Mouse (Mus musculus) thymus, postnatal 25 days (tissue): ENCODE measurements at regions not wholly inside any gene's neighbourhood (a gene's known extent, or its start where the extent isn't known, plus 50 kb on each side); places are given as distances from the start of the nearest gene placed in this dataset.

Source experiments
- DNase-seq: peaks from one replicate; pipeline ENCODE4 v3.0.0; 2022

DNA sequence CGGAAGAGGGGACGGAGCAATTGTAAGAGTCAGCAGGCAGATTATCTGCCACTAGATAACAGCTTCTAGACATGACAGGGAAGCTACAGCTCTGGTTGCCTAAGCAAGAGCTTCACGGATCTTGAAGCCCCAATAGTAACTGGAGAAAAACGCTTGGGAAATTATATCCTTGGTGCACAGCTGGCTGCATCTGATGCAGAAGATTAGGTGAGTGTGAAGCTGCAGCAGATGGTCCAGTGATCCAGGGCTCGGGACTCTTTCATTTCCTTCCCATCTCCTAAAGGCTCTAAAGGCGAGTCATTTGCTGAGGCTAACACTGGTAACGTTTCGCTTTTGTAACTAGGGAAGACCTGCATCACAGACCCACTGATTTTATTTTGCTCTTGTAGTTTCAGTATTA, 196.6 kb upstream of the Map3k1 start:
- no peak for DNase-seq

GRCm38 (mm10) chr13:112008806-112009205, 200.0 kb upstream of the Map3k1 start:
- DNase-seq, result no peak

- no peak for DNase-seq
These were observed 200.5 kb upstream of the Map3k1 start for GRCm38 (mm10) chr13:112009288-112009687.

DNA sequence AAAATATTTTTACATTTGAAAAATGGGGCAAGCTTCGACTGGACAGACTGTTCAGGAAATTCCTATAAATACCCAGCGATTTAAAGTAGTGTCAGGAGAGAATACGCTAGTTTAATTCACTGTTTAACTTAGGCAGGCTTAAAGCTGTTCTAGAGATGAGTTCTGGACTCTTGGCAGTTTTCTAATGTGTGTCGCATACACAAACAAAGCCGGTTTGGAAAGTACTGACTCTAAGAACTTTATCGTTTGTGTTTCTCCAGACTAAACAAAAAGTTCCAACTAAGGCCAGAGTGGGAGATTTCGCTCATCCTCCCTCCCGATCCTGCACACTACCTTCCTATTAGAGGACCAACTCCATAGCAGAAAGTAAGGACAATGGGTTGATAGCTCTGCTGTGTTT, 201.7 kb upstream of the Map3k1 start:
- no peak for DNase-seq

GRCm38 (mm10) chr13:112012640-112013039, 203.8 kb upstream of the Map3k1 start:
- DNase-seq, result no peak

- DNase-seq, result no peak
These were observed 206.3 kb upstream of the Map3k1 start for GRCm38 (mm10) chr13:112015083-112015482.

- DNase-seq, result no peak
These were observed 207.5 kb upstream of the Map3k1 start for GRCm38 (mm10) chr13:112016280-112016679.

DNA sequence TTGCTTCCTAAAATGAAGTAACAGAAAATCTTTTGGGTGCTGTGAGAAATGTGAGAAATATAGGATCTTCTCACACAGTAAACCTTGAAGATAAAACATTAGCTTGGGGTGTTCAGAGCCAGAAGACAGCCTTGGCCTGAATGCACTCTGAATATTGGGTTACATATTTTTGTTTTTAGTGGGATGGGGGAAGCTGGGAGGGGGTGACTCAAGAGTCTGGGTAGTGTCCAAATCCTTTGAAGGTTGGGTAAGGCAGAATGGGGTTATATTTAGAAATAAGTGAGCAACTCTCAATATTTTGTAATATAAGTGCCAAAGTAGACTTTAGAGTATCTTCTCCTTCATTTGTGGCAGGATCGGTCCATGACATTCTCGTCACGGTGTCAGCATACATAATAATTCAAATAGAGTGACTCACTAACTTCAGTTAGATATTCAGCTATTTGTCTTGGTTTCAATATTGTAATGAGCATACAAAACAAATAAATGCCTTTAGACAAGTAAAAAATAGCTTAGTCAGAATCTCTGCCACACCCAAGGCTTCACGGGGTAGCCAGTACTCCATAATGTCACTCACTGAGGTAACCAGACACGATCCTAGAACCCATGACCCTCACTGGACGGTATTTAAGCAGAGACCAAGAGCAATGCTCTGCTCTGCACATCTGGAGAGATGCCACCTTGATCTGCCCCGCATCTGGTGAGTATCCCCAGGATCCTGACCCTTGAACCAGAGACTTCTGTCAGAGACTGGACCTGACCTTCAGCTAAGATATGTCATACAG, 209.9 kb upstream of the Map3k1 start:
- DNase-seq, result no peak

GRCm38 (mm10) chr13:112019575-112019974, 210.8 kb upstream of the Map3k1 start:
- DNase-seq, result no peak

- no peak for DNase-seq
These were observed 214.4 kb upstream of the Map3k1 start for GRCm38 (mm10) chr13:112023171-112023570.

DNA sequence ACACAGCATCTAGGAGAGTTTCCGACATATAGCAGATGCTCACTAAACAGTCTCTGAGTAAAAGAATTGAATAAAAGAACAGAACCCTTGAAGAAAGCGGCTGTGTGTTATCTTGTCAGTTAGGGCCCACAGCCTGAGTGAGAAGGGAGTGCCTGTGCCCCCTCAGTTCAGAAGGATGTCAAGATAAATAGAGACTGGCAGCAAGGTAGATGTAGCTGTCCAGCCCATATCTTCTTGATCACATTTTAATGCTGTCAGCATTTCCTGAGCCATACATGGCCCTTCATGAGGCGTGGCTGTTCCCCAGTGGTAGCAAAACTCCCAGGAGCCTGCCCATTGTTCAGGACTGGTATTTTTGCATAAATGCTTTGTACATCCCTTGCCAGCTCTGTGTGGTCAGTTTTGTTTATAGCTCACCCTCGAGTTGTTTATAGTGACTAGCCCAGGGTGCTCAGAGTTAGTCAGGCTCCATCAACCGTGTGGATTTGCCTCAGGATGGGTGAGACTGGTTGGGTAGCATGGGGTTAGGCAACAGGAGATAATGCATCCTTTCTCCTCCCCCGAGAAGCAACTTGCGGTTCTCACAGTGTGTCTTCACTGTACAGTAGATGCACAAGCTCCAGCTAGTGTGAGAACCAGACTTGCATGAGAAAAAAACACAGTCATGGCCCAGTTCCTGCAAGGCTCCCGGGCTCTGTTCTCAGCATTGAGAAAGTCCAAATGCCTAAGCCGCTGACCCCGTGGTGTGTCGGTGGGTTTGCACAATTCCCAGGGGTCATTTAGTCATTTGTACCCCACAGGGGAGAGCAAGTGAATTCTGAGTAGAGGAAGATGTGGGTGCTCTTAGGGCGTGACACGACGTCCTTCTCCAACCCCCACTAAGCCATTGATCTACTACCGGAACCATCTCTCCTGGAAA, 216.1 kb upstream of the Map3k1 start:
- DNase-seq, result no peak

- no peak for DNase-seq
These were observed 216.8 kb upstream of the Map3k1 start for GRCm38 (mm10) chr13:112025586-112025950.

DNA sequence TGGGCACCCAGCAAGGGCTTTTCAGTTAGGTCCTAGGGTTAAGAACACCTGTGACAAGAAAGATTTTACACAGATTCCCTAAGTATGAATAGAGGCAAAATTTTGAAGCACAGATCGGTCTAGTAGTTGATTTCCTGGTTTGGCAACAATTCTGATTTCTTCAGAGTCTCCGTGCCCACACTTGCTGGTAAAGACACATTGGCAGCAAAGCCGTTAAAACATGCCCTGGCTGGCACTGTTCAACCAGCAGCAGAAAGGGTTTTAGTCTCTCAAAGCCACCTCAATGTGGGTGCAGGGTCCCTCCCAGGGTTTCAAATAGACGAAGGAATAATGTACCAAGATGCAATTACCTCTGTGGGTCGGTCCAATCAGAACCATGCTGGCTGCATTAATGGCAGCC, 218.9 kb upstream of the Map3k1 start:
- DNase-seq, result no peak

DNA sequence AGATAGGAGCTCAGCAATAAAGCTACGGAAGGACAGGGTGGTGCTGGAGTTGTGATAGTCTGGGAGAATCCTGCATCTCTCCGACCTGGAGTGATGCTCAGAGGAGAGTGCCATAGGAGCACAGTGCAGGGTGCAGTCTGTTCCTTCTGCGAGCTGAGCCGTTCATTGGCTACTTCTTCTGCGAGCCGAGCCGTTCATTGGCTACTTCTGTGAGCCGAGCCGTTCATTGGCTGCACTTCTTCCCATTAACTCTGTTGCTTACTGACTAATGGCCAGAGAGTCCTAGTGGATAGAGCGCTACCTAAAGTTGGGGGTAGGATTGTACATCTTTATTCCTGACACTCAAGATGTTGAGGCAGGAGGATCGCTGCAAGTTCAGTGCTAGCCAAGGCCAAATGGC, 222.3 kb upstream of the Map3k1 start:
- DNase-seq, result no peak

DNA sequence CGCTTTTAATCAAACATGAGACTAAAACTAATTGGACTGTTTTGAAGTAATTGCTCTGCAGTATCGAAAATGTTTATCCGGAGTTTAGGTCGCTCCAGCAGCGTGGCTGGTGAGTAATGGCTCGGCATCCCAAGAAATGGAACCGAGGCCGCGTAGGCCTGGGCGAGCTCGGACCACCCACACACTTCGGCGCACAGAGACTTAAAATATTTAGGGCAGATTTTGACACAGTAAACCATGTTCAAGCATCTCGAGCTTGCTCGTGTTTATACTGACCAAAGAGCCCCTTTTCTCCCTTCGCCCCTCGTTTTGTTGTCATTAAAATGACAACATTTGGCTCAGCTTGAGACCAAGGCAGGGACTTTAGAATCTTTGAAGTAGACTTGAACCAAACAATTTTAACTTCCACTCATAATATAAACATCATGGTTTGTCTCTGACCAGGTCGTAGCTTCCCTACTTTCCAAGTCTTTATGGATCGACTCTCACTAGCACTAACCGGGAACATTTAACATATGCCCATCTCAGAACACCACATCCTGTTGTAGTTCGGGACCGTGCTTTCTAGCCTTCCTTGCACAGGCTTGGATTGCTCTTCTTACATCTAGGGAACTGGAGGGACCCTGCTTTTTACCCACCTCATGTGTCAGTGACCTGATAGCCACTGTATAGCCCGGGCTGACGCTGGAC, 223.0 kb upstream of the Map3k1 start:
- DNase-seq, result no peak

DNA sequence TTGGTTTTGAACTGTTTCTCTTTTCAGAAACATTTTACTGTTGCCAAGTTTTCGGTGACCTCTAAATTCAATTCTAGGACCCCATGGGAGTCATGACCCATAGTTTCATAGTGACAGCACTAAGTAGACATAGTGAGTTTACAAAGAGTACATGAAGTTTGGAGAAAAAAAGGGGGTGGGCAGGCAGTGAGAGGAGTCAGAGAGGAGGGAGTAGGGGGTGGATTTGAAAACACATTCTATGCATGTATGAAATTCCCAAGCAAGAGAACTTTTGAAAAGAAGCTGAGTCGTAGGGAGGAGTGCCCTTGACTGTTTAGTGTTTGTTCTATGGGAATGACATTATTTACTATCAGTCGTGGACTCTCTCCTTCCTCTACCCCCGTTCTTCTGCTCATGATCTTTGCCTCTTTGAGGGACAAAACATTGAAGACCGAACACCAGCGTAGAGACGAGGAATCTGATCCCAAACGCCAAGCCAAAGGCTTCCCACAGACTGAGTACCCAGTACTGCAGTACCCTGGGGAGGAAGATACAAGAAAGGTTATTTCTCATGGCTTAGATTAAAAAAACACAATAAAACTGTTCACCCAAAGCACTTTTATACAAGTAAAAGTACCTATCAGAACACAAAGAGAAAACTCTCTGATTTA, 229.1 kb upstream of the Map3k1 start:
- no peak for DNase-seq

DNA sequence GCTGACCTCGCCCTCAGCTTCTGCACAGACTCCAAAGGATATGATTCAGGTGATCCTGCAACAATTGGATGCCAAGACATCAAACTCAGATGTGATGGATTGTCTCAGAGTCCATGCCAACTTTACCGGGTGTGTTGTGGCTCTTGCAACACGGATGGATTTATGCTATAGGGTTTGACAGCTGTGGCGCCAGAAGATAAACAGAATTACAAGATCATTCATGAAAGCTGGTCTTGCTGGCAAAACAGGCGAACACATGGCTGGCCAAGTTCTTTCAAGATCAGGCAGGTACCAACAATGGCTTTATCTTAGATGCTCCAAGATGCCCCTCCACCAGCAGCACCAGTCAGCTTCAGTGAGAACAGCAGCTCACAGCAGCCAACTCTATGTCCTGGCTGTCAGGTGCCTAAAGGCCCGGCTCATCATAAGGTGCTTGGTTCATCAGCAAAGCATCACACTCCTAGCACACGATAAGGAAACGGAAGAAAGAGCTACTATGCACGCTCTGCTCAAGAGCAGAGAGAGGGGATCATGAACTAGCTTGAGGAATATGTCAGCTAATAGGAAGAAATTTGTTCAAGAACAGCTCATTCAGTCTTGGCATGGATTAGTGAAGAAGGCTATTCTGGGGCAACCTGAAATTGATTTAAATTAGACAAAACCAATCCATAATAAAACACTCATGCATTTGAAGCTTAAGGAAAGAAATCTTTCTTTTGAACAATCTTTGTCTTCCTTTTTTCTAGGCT, 229.9 kb upstream of the Map3k1 start:
- DNase-seq, result no peak

- DNase-seq, result no peak
These were observed 230.8 kb upstream of the Map3k1 start for GRCm38 (mm10) chr13:112039422-112040145.

DNA sequence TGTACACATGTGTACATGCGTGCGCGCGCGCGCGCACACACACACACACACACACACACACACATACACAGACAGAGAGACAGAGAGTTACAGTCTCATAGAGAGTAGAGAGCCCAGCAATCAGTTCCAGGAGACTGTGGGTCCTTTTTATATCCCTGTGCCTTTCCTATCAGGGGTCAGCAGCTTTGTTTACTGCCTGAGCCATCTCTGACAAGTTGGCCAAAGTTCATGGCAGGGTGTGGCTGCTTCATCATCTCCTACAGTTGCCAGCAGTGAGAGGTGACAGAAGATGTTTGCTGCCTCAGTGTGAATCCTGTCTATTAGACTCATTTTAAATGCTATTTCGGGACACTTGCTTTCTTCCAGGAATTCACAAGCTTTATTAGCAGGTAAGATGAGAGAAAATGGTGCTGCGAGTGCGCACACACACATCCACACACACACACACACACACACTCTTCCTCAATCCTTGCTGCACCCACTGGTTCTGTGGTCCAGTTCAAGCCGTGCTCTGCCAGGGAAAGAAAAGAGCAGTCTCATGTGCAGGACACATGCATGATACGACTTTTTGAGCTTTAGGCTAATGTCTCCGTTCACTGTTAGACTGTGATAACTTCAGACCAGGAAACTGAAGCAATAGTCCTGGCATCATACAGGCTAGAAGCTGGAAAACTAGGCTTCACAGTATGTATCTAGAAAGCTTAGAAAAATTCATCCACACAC, 234.9 kb upstream of the Map3k1 start:
- no peak for DNase-seq

DNA sequence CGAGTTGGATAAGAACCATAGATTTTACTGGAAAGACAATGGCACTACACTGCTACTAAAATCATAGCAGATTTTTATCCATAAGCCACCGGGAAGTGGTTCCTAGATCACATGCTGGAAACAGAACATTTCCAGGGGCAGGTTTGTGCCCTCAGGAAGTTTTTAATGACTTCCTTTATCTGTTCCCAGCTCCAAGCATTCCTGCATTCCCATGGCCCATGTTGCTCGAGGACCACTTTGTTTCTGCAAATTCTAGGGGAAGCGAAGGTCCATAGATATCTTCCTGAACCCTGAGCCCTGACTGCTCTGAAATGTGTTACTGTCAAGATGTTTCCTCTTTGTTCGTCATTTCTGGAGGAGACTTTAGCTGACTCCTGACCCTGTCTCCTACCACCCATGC, 235.6 kb upstream of the Map3k1 start:
- DNase-seq, result no peak
